Mouse (Mus musculus): ENCODE data around the gene Ptprj. TPM values are rescaled to one million over a fixed set of nuclear protein-coding genes. Genes with fewer than 3 reads are reported as not detected.

The Ptprj gene
- polyA plus RNA-seq (2012; rRNA removed) = 32.7 and 37.2 TPM in 2 replicates

- no peak for DNase-seq (ENCODE audit: extremely low spot score in 1 of 2, low spot score in 1 of 2)
These were observed at the start of gene Ptprj for GRCm38 (mm10) chr2:90580236-90581005. TSS of gene Ptprj (minus strand) at chr2:90580647.

GRCm38 (mm10) chr2:90629552-90629951, 49.1 kb upstream of the Ptprj start:
- no peak for DNase-seq (ENCODE audit: extremely low spot score in 1 of 2, low spot score in 1 of 2)

GRCm38 (mm10) chr2:90628261-90628660, 47.8 kb upstream of the Ptprj start:
- DNase-seq (ENCODE audit: extremely low spot score in 1 of 2, low spot score in 1 of 2) = no peak

- peak in 1 of 2 experiments; percentile 86 for DNase-seq (ENCODE audit: extremely low spot score in 1 of 2, low spot score in 1 of 2)
These were observed 44.5 kb upstream of the Ptprj start for GRCm38 (mm10) chr2:90624920-90625319.

GRCm38 (mm10) chr2:90624339-90624738, 43.9 kb upstream of the Ptprj start:
- DNase-seq (ENCODE audit: extremely low spot score in 1 of 2, low spot score in 1 of 2) = peak in 1 of 2 experiments; percentile 35

GRCm38 (mm10) chr2:90620815-90621214, 40.4 kb upstream of the Ptprj start:
- no peak for DNase-seq (ENCODE audit: extremely low spot score in 1 of 2, low spot score in 1 of 2)

- no peak for DNase-seq (ENCODE audit: extremely low spot score in 1 of 2, low spot score in 1 of 2)
These were observed 39.2 kb upstream of the Ptprj start for GRCm38 (mm10) chr2:90619648-90620047.

GRCm38 (mm10) chr2:90614651-90615171, 34.3 kb upstream of the Ptprj start:
- peak; percentile 62 to 80 for DNase-seq (ENCODE audit: extremely low spot score in 1 of 2, low spot score in 1 of 2)

- peak in 1 of 2 experiments; percentile 38 for DNase-seq (ENCODE audit: extremely low spot score in 1 of 2, low spot score in 1 of 2)
These were observed 33.1 kb upstream of the Ptprj start for GRCm38 (mm10) chr2:90613591-90613990.

- no peak for DNase-seq (ENCODE audit: extremely low spot score in 1 of 2, low spot score in 1 of 2)
These were observed 32.6 kb upstream of the Ptprj start for GRCm38 (mm10) chr2:90613006-90613405.

GRCm38 (mm10) chr2:90611959-90612571, 31.6 kb upstream of the Ptprj start:
- peak in 1 of 2 experiments; percentile 61 for DNase-seq (ENCODE audit: extremely low spot score in 1 of 2, low spot score in 1 of 2)

- DNase-seq (ENCODE audit: extremely low spot score in 1 of 2, low spot score in 1 of 2) = no peak
These were observed 20.6 kb upstream of the Ptprj start for GRCm38 (mm10) chr2:90601056-90601455.

GRCm38 (mm10) chr2:90588141-90588540, 7.7 kb upstream of the Ptprj start:
- no peak for DNase-seq (ENCODE audit: extremely low spot score in 1 of 2, low spot score in 1 of 2)

- DNase-seq (ENCODE audit: extremely low spot score in 1 of 2, low spot score in 1 of 2) = no peak
These were observed 4.1 kb upstream of the Ptprj start for GRCm38 (mm10) chr2:90584506-90584905.

- DNase-seq (ENCODE audit: extremely low spot score in 1 of 2, low spot score in 1 of 2) = no peak
These were observed 3.2 kb upstream of the Ptprj start for GRCm38 (mm10) chr2:90583628-90584131.

- DNase-seq (ENCODE audit: extremely low spot score in 1 of 2, low spot score in 1 of 2) = no peak
These were observed 2.4 kb upstream of the Ptprj start for GRCm38 (mm10) chr2:90582814-90583213.

GRCm38 (mm10) chr2:90582311-90582710, 1.9 kb upstream of the Ptprj start:
- no peak for DNase-seq (ENCODE audit: extremely low spot score in 1 of 2, low spot score in 1 of 2)

GRCm38 (mm10) chr2:90581796-90582125, 1.3 kb upstream of the Ptprj start:
- DNase-seq (ENCODE audit: extremely low spot score in 1 of 2, low spot score in 1 of 2) = no peak

GRCm38 (mm10) chr2:90581006-90581795, 754 bp upstream of the Ptprj start:
- DNase-seq (ENCODE audit: extremely low spot score in 1 of 2, low spot score in 1 of 2) = no peak

- no peak for DNase-seq (ENCODE audit: extremely low spot score in 1 of 2, low spot score in 1 of 2)
These were observed 665 bp downstream of the Ptprj start for GRCm38 (mm10) chr2:90579728-90580235.
